Mouse (Mus musculus): ENCODE results near the gene Alg5. TPM values are rescaled to one million over a fixed set of nuclear protein-coding genes. Genes with fewer than 3 reads are reported as not detected.

Alg5 gene
- 11.7 and 12.1 TPM in 2 replicates for polyA plus RNA-seq (2012; rRNA removed)

GRCm38 (mm10) chr3:54735247-54736046, at the start of gene Alg5, which contains the start of gene Exosc8:
Gene Alg5 (plus strand): TSS chr3:54735539.
Gene Exosc8 (minus strand): TSS chr3:54735393.

GRCm38 (mm10) chr3:54692202-54693055, 42.9 kb upstream of the Alg5 start, which contains the start of gene Supt20:
Gene Supt20 (plus strand): TSS chr3:54692807.

GRCm38 (mm10) chr3:54714253-54714652, 21.1 kb upstream of the Alg5 start, which contains the start of gene Gm21958:
Gene Gm21958 (minus strand): TSS chr3:54714353.

GRCm38 (mm10) chr3:54755145-54756041, 20.1 kb downstream of the Alg5 start, which contains the start of gene Smad9:
Gene Smad9 (plus strand): TSS chr3:54755582.

Other genes starting within 250 kb of the Alg5 start
- 41.9 and 59.2 TPM in 2 replicates for gene Supt20, start 42.7 kb upstream of the Alg5 start, polyA plus RNA-seq (2012; rRNA removed)
- gene Gm21958, start 21.2 kb upstream of the Alg5 start, polyA plus RNA-seq (2012; rRNA removed), result not detected in 2 replicates
- 22.0 and 30.3 TPM in 2 replicates for gene Exosc8, start 146 bp upstream of the Alg5 start, polyA plus RNA-seq (2012; rRNA removed)
- 2.2 and 2.9 TPM in 2 replicates for gene Smad9, start 20.0 kb downstream of the Alg5 start, polyA plus RNA-seq (2012; rRNA removed)
- 51.5 and 74.3 TPM in 2 replicates for gene Rfxap, start 72.3 kb downstream of the Alg5 start, polyA plus RNA-seq (2012; rRNA removed)
- gene Sertm1, start 180.3 kb downstream of the Alg5 start, polyA plus RNA-seq (2012; rRNA removed), result 0.03 TPM in 1 of 2 replicates, not detected in the other

Data from ovary, adult 2 months (tissue).